Mouse (Mus musculus) limb, embryonic 14.5 days (tissue): Measurements from ENCODE around the gene Krtdap. TPM values are rescaled to one million over a fixed set of nuclear protein-coding genes. Genes with fewer than 3 reads are reported as not detected.
A peak's percentile ranks its signal among the peaks of the same experiment; 100 is the strongest.

Source experiments
- ATAC-seq: fragments of 200-750 bp; cut with Nextera tagmentation; 2 replicates; pipeline ENCODE4 v1.8.0; 2017; ENCODE audit warnings: low read depth, moderate number of reproducible peaks, moderate TSS enrichment; ENCODE audit not compliant: low FRiP score
- DNase-seq: peaks from one replicate; pipeline ENCODE4 v3.0.0-alpha.2; 2015; ENCODE audit warnings: low spot score
- H3K27ac ChIP-seq: fragments of 300-500 bp; sonication (generic); replicated peaks from 2 replicates; pipeline ENCODE4 v1.5.1; 2014; ENCODE audit warnings: low read depth, mild to moderate bottlenecking, low read length, moderate library complexity, mixed read lengths
- H3K27me3 ChIP-seq: fragments of 300-500 bp; sonication (generic); 2 replicates; pipeline ENCODE4 v1.6.1; 2014; ENCODE audit warnings: low read length, mixed read lengths; ENCODE audit not compliant: control insufficient read depth, insufficient read depth
- H3K36me3 ChIP-seq: fragments of 300-500 bp; sonication (generic); 2 replicates; pipeline ENCODE4 v1.6.1; 2014; ENCODE audit warnings: mild to moderate bottlenecking, low read length, moderate library complexity, mixed read lengths; ENCODE audit not compliant: control insufficient read depth, insufficient read depth
- H3K4me1 ChIP-seq: fragments of 300-500 bp; sonication (generic); 2 replicates; pipeline ENCODE4 v1.6.1; 2014; ENCODE audit warnings: antibody characterized with exemption, low read length, mixed read lengths; ENCODE audit not compliant: control insufficient read depth, insufficient read depth
- H3K4me2 ChIP-seq: fragments of 300-500 bp; sonication (generic); replicated peaks from 2 replicates; pipeline ENCODE4 v1.6.1; 2014; ENCODE audit warnings: low read depth, mild to moderate bottlenecking, low read length, moderate library complexity; ENCODE audit not compliant: severe bottlenecking
- H3K4me3 ChIP-seq: fragments of 300-500 bp; sonication (generic); replicated peaks from 2 replicates; pipeline ENCODE4 v1.5.1; 2014; ENCODE audit warnings: low read length
- H3K9ac ChIP-seq: fragments of 300-500 bp; sonication (generic); 2 replicates; pipeline ENCODE4 v1.6.1; 2014; ENCODE audit warnings: mild to moderate bottlenecking, low read depth, low read length, moderate library complexity; ENCODE audit not compliant: severe bottlenecking
- H3K9me3 ChIP-seq: fragments of 300-500 bp; sonication (generic); 2 replicates; pipeline ENCODE4 v1.6.1; 2016; ENCODE audit warnings: low read length; ENCODE audit not compliant: control insufficient read depth
- POLR2A ChIP-seq: fragments of 200-500 bp; IDR thresholded peaks from 2 replicates; pipeline ENCODE4 v1.8.0; 2012; ENCODE audit warnings: inconsistent platforms, mild to moderate bottlenecking, moderate library complexity, borderline replicate concordance; ENCODE audit not compliant: insufficient read depth, insufficient read length; ENCODE audit errors: extremely low read depth
- WGBS: fragments of 180-500 bp; shearing (Covaris S2); extraction: QIAGEN DNeasy Blood & Tissue Kit; methylation state at CpG from one replicate; pipeline ENCODE4 v1.1.7; 2014; 5-methylcytosine and 5-hydroxymethylcytosine counted together
- polyA plus RNA-seq, 2 experiments: library from polyadenylated mRNA; depleted of rRNA in 1 of 2; stranded (reverse) in 1 of 2; unstranded in 1 of 2; fragments of >200 nt; fragmentation: Nextera tagmentation in 1 of 2; extraction: Ambion mirVana in 1 of 2; gene quantifications; 2 replicates each; pipeline versions ENCODE4 v1.2.1 to v1.2.3; 2012 to 2014

The Krtdap gene
- polyA plus RNA-seq, 2 experiments = 318 to 1,442 TPM

DNA sequence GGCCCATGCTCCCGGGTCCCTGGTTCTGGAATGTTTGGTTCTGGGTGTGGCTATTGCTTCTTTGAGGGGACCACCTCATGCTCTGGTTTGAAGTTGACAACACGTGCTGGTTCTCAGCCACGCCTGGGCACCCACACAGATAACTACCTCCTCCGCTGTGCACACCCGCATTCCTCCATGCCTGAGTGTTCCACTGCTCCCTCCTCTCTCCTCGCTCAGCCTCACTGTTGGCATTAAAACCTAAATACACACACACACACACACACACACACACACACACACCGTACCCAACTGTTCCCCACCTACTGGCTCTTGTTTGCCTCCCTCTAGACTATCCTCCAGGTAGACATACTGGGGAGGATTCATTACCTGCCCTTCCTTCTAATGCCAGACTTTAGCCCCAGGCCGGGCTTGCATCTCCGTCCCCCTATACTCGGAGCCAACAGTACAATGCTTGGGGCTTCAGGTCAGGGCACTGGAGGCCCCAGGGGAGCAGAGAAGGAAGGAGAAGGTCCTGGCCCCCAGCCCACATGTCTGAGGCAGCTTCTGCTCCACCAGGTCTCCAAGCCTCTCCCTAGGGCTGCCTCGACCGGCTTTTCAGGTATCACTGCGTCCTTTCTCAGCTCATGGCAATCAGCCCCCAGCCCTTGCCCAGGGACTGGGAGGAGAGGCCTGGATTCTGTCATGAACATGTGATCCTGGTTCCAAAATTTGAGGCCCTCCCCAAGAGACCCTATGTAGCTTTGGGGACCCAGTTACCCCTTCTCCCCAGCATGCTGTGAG lies 37.7 kb upstream of the Krtdap start:
- Histone ChIP-seq H3K4me3 (no peak overlapping the region), H3K4me1 (no peaks in the 10 kb centered on the region), H3K36me3 (peaks cover 7% of the 10 kb centered on the region), H3K27me3 (no peaks in the 10 kb centered on the region), H3K4me2 (no peak overlapping the region), H3K27ac (no peak overlapping the region), H3K9me3 (peaks cover 6% of the 10 kb centered on the region; the same call in 1 of the 2 replicates), H3K9ac (no peak overlapping the region)
- WGBS = 81% methylated on average over 13 of the region's 13 CpGs
- DNase-seq (no peak), ATAC-seq (no peak)
- no peak for TF ChIP-seq POLR2A

DNA sequence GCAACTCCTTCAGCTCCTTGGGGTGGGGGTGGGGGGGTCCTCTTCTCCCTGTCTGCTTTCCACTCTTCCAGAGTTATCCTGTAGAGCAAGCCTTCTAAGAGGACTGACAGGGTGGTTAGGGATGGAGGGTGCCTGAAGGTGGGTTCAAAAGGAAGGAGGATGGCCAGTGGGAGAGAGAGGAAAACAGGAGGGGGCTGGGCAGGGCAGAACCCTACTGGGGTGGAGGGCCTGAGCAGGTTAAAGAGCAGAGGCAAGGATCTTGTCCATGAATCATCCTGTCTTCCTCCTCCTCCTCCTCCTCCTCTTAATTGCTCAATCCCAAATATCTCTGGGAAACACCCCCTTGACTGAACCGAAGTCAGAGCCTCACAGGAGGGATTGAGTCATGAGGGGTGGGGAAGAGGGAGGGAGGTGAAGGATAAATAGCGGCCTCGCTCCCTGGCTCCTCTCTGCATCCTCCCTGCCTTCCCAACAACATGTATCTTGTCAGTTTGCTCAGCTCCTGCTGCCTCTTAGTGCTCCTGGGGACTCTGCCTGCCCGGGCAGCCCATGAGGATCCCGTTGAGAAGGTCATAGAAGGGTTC lies 36.5 kb upstream of the Krtdap start, which contains the start of gene Sbsn:
Sbsn (plus strand) TSS at position 386 of the 584 bp plus-strand sequence.
- H3K9ac ChIP-seq = no peak within 1 kb of the TSS
- H3K27ac ChIP-seq = no peak within 1 kb of the TSS
- H3K4me2 ChIP-seq = no peak within 1 kb of the TSS
- TF ChIP-seq POLR2A = no peak
- no peaks in the 10 kb centered on the region for H3K4me1 ChIP-seq
- peaks cover 9% of the 10 kb centered on the region; the same call in 1 of the 2 replicates for H3K9me3 ChIP-seq
- ATAC-seq (no peak), DNase-seq (no peak)
- peaks cover 10% of the 10 kb centered on the region for H3K36me3 ChIP-seq
- WGBS = 44% methylated on average over 5 of the region's 5 CpGs
- H3K27me3 ChIP-seq = no peaks in the 10 kb centered on the region
- H3K4me3 ChIP-seq = no peak within 1 kb of the TSS

DNA sequence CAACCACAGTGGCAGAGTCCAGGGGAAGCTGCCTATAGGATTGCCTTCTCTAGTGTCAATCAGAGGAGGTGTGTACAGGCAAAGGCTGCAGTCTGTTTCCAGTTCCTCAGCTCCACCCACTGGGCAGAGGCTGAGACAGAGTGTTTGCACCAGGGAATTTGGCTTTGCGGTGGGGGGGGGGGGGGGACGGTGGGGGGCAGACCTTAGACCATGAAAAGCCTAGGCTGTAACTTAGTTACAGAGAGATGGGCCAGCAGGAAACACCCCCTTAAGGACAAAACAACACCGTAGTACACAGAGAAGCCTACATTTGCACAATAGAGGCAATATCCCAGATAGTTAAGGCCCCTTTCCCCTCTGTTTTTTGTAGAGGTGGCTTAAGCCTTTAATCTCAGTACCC lies 30.7 kb upstream of the Krtdap start:
- TF ChIP-seq POLR2A = no peak
- no peak for ATAC-seq
- H3K4me1 ChIP-seq = no peaks in the 10 kb centered on the region

DNA sequence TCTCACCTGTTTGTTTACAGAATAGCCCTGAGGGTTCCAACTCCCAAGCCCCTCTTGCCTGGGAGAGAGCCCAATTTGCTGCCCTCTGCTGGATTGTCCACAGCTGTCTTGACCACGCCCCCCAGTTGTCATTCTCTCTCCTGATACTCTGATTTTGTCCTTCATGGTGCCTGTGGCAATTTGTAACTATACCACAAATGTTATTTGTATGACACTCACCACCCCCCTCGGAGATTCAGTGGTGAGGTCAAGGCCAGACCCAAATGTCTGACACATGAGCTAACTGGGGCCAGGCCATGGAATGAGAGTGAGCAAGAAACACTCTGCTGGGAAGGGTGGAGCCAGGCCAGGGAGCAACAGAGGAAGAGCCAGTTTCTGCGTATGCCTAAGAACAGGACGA lies 28.8 kb upstream of the Krtdap start:
- no peaks in the 10 kb centered on the region for H3K27me3 ChIP-seq
- no peaks in the 10 kb centered on the region for H3K4me1 ChIP-seq
- no peak for TF ChIP-seq POLR2A
- H3K27ac ChIP-seq = no peak overlapping the region
- H3K36me3 ChIP-seq = peaks cover 10% of the 10 kb centered on the region
- H3K9me3 ChIP-seq = peaks cover 9% of the 10 kb centered on the region; the same call in 1 of the 2 replicates
- no peak overlapping the region for H3K4me2 ChIP-seq
- 36% methylated on average over 4 of the region's 4 CpGs for WGBS
- H3K4me3 ChIP-seq = no peak overlapping the region
- H3K9ac ChIP-seq = no peak overlapping the region
- no peak; the same call in 1 of the 2 replicates for ATAC-seq
- peak; percentile 50 for DNase-seq

More for the DNA sequence above, 30.7 kb upstream of the Krtdap start:
- H3K9me3 ChIP-seq = peaks cover 9% of the 10 kb centered on the region; the same call in 1 of the 2 replicates
- 80% methylated on average over 1 of the region's 3 CpGs for WGBS
- peaks cover 10% of the 10 kb centered on the region for H3K36me3 ChIP-seq
- H3K4me2 ChIP-seq = no peak overlapping the region
- H3K4me3 ChIP-seq = no peak overlapping the region
- no peak overlapping the region for H3K9ac ChIP-seq
- no peak overlapping the region for H3K27ac ChIP-seq
- no peaks in the 10 kb centered on the region for H3K27me3 ChIP-seq
- no peak for DNase-seq

DNA sequence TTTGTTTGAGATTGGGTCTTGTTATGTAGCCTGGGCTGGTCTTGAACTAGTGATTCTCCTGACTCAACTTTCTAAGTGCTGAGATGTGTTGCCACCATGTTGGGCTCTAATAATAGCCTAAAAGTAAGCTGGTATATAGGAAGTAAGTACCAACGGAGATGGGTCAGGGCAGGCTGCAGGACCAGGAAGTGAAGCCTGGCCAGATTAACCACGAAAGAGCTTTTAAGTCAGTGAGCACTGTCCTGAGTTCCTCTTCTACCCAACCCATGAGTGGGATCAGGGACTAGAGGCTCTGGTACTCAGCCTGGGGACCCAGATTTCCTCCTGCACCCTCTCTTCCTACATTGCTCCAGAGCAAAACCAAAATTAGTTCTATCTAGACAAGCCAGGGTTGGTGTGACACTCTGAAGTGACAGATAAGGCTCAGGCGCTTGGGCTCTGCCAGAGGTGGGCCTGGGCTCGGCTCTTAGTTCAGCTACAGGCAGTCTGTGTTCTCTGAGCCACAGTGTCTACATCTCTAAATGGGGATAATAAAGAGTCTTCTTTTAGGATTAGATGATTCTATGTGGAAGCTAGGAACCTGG lies 25.8 kb upstream of the Krtdap start:
- 75% methylated on average over 4 of the region's 4 CpGs for WGBS
- no peaks in the 10 kb centered on the region for H3K9me3 ChIP-seq

More for the DNA sequence above, 25.8 kb upstream of the Krtdap start:
- Histone ChIP-seq H3K4me1 (no peaks in the 10 kb centered on the region), H3K4me2 (no peak overlapping the region), H3K27ac (no peak overlapping the region), H3K9ac (no peak overlapping the region), H3K4me3 (no peak overlapping the region), H3K36me3 (no peaks in the 10 kb centered on the region), H3K27me3 (no peaks in the 10 kb centered on the region)
- ATAC-seq (no peak), DNase-seq (no peak)
- no peak for TF ChIP-seq POLR2A
